Mouse (Mus musculus) fat pad, adult 2 months (tissue): ENCODE results near the gene Ski.

ENCODE experiments used
- DNase-seq: peaks from one replicate; pipeline ENCODE4 v3.0.0-alpha.2; 2011; ENCODE audit warnings: low read depth, low spot score; ENCODE audit errors: extremely low read depth

Gene Ski

DNA sequence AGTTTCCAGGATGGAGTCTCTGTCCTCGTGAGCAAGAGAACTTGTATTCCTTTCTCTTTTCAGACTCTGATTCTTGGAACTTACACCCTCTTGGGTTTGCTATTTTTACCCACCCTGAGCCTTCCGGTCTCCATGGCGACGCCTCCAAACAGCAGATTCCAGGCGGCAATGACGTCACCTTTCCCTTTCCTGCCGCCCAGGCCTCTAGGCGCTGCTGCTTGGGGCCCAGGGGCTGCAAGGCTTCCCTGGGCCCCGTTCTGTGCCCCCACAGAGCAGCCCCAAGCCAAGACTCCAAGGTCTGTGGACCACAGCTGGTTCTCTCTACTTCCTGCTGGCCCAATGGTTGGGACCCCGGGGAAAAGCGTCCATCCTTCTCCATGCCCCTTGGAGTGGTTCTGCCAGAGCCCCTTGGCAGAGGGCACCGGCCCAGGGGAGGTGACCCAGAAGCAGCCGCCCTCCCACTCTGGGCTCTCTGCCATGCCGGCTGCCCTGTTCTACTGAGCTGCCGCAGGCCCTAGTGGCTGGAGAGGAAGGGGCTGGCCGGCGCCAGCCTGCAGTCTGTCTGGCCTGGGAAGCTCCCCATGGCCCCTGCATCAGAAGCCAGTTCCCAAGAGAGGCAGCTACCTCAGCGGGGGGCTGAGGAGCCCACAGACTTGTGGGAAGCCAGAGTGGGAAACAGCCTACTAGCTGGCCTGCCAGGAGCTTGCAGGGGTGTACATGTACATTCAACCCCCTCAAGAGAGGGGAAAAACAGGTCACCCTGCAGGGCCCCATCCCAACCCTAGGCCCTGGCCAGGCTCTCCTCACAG, 13.1 kb upstream of the Ski start:
- DNase-seq, result no peak

DNA sequence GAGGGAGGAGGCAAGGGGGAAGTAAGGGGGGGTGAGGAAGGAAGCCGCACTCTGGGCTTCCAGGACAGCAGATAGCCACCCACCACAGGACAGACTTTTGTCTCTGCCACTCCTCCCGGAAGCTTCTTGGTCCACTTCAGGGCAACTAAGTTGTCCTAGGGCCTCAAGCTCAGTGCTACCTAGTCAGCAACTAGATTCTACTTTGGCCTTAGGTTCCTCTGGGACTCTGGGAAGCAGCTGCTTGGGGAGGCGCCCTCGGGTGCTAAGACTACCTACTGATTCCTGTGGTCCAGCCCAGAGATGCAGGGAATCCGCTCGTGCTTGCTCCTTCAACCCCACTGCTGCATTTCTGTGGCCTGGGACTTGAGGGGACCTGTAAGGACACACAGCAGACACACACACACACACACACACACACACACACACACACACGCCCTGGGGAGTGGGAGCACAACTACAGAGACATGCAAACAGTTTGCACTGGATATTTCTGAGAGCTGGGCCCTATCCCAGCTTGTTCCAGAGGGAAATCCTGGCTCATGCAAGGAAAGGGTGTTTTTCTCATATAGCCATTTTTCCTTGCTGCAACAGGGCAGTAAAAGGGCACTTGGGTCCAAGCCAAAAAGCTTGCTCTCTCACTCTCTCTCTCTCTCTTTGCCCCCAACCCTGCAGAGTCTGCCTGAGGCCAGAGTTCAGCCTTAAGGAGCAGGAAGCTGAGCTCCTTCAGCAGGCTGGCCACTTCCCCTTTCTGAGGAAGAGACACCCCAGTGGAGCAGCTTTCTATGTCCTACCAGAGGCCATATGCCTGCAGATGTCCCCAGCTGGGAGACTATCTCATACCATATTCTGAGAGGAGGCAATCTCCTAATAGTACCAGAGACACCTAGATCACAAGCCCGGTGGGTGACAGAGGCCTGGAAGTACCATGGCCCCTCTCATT, 12.2 kb upstream of the Ski start:
- DNase-seq, result no peak

DNA sequence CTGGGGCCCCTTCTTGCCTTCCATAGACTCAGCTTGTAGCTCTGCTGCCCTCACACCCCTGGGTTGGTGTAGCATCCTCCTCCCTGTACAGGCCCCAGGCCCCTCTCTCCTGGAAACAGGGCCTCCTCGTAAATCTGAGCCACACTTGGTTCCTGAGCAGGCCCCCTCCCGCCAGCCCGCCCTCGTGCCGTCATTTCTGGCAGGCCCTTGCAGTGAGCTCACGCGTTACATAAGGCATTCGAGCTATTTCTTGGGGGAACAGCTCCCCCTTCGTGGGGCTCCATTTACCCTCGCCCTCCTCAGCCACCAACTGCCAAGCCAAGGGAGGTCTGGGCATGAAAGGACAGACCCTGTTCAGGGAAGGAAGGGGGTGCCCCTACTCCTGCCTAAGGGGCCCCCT, 11.5 kb upstream of the Ski start:
- DNase-seq, result no peak

DNA sequence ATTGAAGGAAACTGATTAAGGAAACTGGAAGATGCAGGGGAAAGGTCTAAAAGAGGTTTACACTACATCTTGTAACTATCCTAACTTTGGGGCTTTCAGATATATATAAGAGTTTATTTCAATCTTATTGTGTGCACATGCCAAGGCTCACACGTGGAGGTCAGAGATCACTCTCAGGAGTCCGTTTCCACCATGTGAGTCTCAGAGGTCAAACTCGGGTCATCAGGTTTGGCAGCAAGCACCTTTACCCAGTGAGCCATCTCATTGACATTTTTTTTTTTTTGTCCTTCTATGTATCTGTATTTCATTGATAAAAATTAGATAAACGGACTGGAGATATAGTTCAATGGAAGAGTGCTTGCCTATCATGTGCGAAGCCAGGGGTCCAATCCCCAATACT, 6.1 kb upstream of the Ski start:
- no peak for DNase-seq

DNA sequence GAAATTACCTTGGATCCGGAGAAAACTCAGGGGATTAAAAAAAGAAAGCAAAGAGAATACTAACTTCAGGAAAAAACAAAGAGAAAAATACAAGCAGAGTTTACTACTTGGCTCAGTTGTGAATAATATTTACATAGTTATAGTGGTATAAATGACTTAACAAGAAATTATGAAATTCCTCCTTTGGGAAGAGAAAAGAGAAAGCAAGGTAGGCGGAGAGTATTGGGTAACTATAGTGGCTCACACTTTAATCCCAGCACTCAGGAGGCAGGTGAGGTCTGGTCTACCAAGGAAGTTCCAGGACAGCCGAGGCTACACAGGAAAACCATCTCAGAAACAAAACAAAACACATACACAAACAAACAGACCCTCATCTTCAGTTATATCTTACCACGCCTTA, 5.6 kb upstream of the Ski start:
- DNase-seq, result no peak

DNA sequence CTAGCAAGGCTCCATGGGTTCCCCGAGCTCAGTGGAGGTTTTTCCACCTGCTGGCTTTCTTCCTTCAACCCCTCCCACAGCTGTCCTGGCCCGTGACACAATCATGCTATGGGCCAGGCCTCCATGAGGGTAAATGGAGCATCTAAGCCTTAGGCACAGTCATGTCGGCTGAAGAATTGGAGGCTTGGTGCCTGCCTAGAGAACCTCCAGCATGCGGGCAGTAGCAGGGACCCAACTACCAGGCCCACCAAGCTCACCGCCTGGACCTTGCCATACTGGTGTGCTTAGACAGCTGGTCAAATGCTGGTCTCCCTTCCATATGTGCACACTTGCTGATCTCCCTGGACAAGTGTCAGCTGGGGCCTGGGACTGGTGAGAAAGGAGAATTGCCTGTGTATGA, 3.5 kb upstream of the Ski start:
- no peak for DNase-seq

DNA sequence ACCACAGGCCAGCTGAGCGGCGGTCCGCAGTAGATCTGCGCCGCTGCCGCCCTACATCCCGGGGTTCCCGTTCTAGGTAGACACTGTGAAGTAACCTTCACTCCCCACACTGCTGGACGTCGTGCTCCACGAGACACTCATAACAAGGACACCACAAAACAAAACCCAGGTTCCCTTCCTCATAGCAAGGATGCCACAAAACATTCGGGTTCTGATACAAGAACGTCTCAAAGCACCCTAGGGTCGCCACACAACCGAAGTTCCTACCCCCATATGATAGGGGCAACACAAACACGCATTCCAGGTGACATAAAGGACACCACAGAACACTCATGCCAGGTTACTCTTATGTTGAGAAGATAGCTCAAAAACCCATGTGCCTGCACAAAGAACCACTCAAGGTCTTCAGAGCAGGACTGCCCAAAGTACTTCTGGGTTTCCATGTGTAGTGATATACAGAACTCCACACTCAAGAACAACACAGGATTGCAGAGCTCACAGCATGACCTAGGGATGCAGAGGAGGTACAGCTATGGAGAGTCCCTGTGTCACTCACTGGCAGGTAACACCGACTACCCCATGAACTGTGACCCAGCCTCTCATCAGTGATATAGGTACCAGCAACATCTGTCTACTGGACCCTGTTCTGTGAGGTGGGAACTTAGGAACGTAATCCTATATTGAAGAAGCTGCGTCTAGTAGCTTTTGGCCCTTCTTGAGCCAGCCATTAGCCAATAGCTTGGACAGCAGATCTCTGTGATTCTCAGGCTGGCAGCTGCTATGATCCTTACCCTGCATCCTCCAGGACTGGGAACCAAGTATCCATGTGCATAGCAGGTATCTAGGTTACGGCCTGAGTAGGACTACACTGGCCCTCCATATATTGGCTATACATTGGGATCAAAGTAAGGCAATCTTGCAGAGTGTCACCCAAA, 1.5 kb upstream of the Ski start:
- DNase-seq, result no peak

DNA sequence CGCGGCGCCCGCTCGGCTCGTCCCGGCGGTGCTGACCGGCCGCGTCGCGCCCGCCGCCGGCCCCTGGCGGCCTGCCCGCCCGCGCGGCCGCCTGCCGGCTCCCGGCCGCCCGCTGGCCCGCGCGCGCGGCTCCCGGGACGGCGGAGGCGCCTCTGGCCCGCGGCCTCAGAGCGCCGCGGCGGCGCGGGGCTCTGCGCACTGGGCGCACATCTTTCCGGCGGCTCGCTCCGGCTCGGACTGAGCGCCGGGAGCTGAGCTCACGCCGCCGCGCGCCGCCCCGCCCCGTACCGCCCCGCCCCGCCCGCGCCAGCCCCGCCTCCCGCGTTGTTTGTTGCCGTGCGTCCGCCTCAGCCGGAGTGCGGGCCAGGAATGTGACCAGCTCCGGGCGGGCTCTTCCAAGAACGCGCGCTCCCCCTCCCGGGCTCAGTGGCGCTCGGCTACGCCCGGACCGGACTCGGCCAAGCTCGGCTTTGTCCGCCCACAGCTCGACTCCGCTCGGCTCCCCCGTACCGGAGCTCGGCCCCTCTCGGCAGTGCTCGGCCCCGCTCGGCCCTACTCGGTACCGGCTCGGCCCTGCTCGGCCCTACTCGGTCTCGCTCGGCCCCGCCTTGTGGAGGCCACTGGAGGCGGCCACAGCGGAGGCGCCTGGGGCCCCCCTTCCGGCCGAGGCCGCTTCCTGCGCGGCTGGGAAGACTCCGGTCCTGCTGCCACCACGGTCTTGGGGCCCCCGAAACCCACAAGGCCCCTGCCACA, 625 bp upstream of the Ski start:
- no peak for DNase-seq

DNA sequence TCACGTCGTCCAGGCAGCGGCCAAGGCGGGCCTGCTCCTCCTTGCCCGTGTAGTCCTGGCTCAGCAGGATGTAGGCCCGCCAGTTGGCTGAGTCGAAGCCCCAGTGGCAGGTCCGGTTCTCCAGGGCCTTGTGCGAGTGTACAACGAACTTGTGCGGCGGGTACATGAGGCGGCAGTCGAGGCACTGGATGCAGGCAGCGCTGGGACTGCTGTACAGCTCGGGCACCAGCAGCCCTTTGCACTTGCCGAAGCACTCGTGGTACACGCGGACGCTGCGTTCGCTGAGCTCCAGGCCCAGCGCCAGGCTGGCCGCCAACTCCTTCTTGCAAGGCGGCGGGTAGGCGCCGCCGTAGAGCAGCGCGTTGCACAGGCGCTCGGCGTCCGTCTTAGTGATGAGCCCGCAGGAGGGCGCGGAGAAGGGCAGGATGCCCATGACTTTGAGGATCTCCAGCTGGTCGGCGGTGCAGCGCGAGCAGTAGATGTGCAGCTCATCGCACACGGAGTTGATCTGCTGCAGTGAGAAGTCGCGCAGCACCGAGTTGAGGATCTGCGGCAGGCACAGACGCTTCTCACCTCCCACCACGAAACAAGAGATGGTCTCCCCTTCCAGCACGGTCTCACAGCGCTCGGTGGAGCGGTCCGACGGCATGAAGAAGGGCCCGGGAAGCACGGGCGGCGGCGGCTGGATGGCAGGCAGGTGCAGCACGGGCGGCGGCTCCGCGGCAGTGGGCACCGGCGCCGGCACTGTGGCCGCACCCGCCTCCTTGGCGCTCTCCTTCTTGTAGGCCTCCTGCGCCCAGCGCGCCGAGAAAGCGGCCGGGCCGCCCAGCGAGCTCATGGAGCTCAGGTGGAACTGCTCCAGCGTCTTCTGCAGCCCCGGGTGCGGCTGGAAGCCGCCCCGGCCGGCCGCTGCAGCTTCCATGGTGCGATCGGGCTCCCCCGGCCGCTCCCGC, 517 bp downstream of the Ski start:
- DNase-seq, result no peak

DNA sequence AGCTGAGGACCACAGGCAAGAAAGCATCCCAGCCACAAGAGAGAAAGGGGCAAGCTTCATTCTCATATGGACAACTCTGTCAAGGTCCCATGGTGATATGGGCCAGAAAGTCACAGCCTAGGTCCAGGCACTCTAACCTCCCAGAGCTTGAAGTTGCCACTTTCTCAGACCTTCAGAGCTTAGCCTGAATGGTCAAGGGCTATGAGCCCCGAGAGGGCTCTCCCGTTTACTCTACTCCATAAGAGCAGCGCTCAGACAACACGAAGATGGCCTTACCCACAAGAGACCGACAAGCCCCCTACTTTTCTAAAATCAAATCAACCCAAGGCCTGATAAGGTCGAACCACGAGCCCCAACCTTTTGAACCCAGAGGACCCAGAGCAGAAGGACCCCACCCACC, 1.3 kb downstream of the Ski start:
- DNase-seq, result no peak

DNA sequence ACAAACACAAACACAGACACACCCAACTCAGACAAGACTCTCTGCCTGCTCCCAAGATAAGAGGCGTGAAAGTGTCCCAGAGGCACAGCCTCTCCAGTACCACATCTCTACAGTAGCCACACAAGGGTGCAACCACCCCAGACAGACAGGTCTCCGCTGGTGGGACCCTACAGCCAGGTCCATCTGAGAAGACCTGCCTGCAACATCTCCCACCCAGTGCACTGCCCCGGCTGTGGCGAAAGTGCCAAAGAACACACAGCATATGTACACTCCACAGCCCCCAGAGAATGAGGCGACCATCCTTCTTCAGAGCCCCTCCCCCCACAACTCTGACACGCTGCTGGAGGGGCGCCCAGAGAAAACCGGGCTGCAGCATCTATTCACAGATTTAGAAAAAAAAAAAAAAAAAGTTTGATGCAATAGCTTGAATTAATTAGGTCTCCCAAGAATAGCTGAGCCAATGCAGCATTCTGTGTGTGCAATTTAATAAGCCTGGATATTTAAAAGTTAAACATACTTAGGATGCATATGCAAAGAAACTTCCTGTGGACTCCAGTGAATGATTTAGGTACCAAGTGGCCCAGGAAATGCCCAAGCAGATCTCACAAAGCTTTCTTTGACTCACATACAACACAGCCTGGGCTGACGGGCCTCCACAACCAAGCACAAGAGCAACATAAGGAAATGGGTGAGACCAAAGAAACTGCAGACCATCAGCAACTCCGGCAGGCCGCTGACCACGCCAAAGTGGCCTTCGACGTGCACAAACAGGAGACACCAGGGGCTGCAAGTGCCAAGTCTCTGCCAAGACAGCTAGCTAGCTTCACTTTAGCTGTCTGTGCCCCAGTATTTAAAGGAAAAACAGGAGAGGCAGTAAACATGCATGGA, 1.9 kb downstream of the Ski start:
- DNase-seq, result no peak

DNA sequence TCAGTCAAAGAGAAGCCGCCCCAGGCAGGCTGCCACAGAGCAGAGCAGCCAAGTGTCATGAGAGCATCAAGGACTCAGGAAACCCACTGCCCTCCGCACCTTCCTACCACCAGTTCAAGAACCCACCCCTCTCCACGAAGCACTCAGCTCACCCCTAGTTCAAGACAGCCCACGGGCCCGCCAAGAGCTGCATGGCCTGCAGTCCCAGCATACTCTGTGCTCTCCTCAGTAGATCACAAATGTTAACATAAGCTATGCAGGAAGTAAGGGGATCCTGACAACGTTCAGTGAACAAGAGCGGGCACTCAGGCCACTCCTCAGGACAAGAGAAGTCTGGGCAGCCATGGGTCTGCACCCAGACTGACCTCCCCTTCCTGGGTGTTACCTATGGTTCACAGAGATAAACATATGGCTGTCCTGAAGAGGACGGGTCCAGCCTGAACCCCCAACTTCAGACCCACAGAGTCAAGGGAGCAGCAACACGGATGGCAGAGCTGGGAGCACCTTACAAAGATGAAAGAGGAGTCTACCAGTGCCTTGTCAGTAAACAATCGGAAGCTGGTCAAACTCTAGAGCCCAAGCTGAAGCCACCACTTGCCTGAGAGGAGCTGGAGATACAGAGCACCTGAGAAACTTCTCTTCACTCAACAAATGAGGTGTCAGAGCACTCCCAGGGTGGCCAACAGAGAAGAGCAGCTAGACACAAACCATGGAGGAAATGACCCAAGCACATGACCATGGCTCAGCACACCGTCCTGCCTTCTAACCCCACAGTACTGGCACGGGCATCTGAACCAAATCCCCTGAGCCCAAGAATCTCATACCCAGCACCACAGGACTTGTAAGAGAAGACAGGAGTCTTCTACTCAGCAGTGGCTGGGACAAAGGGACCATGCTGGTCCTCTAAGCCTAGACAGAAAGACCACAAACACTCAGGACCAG, 2.9 kb downstream of the Ski start:
- DNase-seq, result no peak

DNA sequence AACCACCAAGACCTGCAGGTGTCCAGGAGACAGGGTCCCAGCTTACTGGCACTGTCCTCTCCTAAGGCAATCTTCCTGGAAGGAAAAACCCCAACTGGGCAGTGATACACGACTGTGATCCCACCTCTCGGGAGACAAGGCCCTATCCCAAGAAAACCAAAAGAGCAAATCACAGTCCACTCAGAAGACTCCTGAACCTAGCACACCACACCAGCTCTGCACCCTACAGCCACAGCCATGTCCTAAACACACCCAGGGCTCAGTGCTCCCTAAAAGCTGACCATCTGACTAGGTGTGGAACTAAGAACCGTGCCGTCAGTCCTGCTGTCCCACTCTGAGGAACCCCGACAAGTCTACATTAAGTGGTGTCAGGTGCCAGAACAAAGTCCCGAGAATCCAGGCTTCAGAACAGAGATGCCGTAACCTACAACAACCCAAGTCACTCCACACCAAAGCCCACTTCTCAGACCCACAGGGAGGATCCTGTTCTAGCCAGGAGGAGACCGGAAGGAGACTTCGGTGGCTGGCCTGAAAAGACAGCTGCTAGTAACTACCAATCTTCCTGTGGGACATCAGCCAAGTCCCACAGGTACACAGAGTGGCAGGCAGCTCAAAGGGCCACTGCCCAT, 4.2 kb downstream of the Ski start:
- no peak for DNase-seq

DNA sequence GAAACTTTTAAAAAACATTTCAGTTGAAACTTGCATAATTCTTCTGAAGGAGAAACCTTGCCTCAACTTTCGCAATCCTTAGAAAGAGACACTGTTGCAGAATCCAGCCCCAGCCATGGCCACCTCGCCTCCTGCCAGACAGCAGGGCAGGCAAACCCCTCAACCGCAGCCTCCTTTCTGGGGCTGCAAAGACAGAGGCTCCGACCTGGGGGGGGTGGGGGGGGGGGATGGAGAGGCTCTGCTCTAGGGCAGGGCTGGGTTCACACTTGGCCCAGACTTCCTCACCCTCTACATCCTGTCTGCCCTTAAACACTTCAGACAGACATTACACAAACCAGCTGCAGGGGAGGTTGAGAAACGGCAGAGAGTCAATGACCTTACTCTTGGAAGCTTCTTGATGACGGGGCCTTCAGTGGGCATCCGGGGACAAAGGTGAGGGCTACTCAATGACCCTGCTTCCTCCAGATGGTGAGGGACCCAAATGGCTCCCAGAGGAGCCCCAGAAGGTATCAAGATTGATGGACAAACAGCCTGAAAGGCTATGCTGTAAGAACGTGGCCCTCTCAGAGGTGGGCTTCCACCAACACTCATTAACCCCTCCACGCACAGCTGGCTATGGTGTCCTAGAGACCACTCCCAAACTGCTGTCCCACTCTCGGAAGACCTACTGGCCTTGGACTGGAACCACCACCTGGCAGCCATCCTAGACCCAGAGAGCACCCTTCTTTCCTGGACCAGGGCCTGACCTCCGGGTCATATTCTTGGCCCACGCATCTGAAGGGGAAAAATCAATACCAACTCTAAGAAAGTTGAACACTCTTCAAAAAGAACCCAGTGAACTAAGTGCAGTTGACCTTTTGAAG, 4.9 kb downstream of the Ski start:
- no peak for DNase-seq

DNA sequence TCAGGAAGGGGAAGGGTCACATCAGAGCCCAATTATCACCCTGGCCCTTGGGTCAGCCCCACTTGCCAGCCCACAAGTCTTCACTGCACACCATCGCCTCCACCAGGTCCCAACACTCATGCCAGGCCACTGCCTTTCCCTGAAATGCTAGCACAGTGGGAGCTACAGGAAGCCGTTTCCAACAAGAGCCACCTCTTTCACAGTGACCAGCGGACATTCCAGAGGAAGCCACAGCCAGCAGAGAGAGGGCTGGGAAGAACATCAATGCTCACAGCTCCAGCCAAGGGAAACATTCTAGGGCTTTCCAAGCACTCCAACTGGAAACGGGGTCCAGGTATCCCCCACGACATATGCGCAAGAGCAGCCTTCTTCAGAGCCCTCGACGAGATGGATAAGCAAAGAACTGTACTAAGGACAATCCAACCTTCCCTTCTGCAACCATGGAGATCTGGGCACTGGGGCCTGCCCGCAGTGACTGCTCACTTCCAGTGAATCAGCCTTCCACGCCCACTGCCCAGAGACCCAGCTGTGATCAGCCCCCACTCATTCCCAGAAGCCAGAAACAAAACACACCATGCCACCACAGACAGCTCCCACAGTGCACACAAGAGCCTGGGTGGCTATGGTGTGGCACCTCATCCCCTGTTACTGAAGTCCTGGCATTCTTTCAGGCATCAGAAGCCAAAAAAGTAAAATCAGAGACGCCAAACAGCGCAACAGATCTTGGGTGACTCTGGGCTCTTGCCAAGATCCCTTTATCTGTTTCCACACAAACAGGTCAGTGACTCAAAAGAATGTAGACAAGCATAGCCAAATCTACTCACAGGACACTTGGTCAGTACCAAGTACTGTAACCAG, 6.4 kb downstream of the Ski start:
- no peak for DNase-seq
